Mouse (Mus musculus) embryonic stem cell, embryonic (primary cell): Measurements from ENCODE around the gene Manbal.

Experiments
- CTCF ChIA-PET, 4 experiments: fragments of 300-600 bp in 2 of 4; fragments of 350-600 bp in 2 of 4; sonication (Branson Sonifier 250); formaldehyde crosslinking; loops; one replicate each; lab custom pipeline; 2022; ENCODE audit warnings: inconsistent platforms in 2 of 4; lab: Charles Lee
- POLR2A ChIA-PET, 4 experiments: fragments of 300-600 bp in 2 of 4; fragments of 350-600 bp in 2 of 4; sonication (Branson Sonifier 250); formaldehyde crosslinking; loops; one replicate each; lab custom pipeline; 2022; ENCODE audit warnings: antibody characterized with exemption in 4 of 4, inconsistent platforms in 1 of 4; lab: Charles Lee

The Manbal gene

GRCm38 (mm10) chr2:157412497-157412896 lies 45.1 kb downstream of the Manbal start:
- CTCF ChIA-PET: interaction anchor here in 3 of 4 experiments (0.6 to 1.2 kb wide), 5 partner anchors 10 to 72 kb away, joined by 3 to 6 read pairs (median 4); no protein-coding TSS in a partner anchor
- POLR2A ChIA-PET: interaction anchor here (0.5 to 53.2 kb wide), 16 partner anchors 9 to 179 kb away, joined by 3 to 1391 read pairs (median 4); partner anchors contain the start of gene Src (in 1 of the 4)

GRCm38 (mm10) chr2:157417229-157417628 lies 49.8 kb downstream of the Manbal start:
- POLR2A ChIA-PET: interaction anchor here in 3 of 4 experiments (0.9 to 53.2 kb wide), 32 partner anchors 4 to 213 kb away, joined by 3 to 1391 read pairs (median 6); partner anchors contain the start of genes Ghrh (in 2 of the 3), Manbal (in 1 of the 3), Mroh8 (in 1 of the 3) and Rbl1 (in 1 of the 3)

GRCm38 (mm10) chr2:157418206-157418605 lies 50.8 kb downstream of the Manbal start, which contains the start of gene Src:
TSS of gene Src (plus strand) at chr2:157418444.
- ChIA-PET POLR2A (interaction anchor here in 3 of 4 experiments (1.0 to 53.2 kb wide), 36 partner anchors 3 to 151 kb away, joined by 3 to 1391 read pairs (median 7); partner anchors contain the start of genes Ghrh (in 1 of the 3) and Src (in 1 of the 3)), CTCF (interaction anchor here in 3 of 4 experiments (0.5 to 5.0 kb wide), 3 partner anchors 31 to 320 kb away, joined by 3 to 19 read pairs (median 3); no protein-coding TSS in a partner anchor)

More at GRCm38 (mm10) chr2:157417229-157417628, 49.8 kb downstream of the Manbal start:
- CTCF ChIA-PET: interaction anchor here in 3 of 4 experiments (0.9 to 5.0 kb wide), 5 partner anchors 29 to 60 kb away, joined by 3 to 19 read pairs (median 4); no protein-coding TSS in a partner anchor

- ChIA-PET POLR2A (interaction anchor here in 3 of 4 experiments (0.6 to 53.2 kb wide), 46 partner anchors 3 to 1247 kb away, joined by 3 to 1391 read pairs (median 6); partner anchors contain the start of genes 4930518I15Rik (in 1 of the 3), Ghrh (in 1 of the 3), Manbal (in 1 of the 3) and Src (in 1 of the 3)), CTCF (interaction anchor here in 2 of 4 experiments (0.6 to 5.0 kb wide), 2 partner anchors 39 to 319 kb away, joined by 3 to 19 read pairs; no protein-coding TSS in a partner anchor)
Measured at GRCm38 (mm10) chr2:157418609-157419071, 51.2 kb downstream of the Manbal start.

GRCm38 (mm10) chr2:157419506-157419905 lies 52.1 kb downstream of the Manbal start:
- ChIA-PET POLR2A (interaction anchor here (0.6 to 53.2 kb wide), 57 partner anchors 2 to 1248 kb away, joined by 3 to 1391 read pairs (median 6); partner anchors contain the start of genes Manbal (in 1 of the 4), Rbl1 (in 1 of the 4) and Src (in 1 of the 4)), CTCF (interaction anchor here (0.6 to 5.0 kb wide), 7 partner anchors 38 to 121 kb away, joined by 3 to 19 read pairs (median 3); no protein-coding TSS in a partner anchor)

GRCm38 (mm10) chr2:157420404-157420803 lies 53.0 kb downstream of the Manbal start:
- ChIA-PET CTCF (interaction anchor here (0.6 to 5.0 kb wide), 14 partner anchors 9 to 306 kb away, joined by 3 to 19 read pairs (median 3); no protein-coding TSS in a partner anchor), POLR2A (interaction anchor here (0.6 to 53.2 kb wide), 60 partner anchors 1 to 791 kb away, joined by 3 to 1391 read pairs (median 5); partner anchors contain the start of genes Ghrh (in 1 of the 4), Manbal (in 1 of the 4), Rbl1 (in 1 of the 4) and Src (in 1 of the 4))

- ChIA-PET POLR2A (interaction anchor here in 3 of 4 experiments (0.5 to 53.2 kb wide), 13 partner anchors 0 to 54 kb away, joined by 3 to 1391 read pairs (median 20); partner anchors contain the start of gene Src (in 1 of the 3)), CTCF (interaction anchor here in 1 of 4 experiments (0.5 kb wide), 1 partner anchor 10 kb away, joined by 4 read pairs; no protein-coding TSS in a partner anchor)
Measured at GRCm38 (mm10) chr2:157422062-157422655, 54.8 kb downstream of the Manbal start.

GRCm38 (mm10) chr2:157422854-157423705 lies 55.7 kb downstream of the Manbal start:
- ChIA-PET CTCF (no interaction called here), POLR2A (interaction anchor here in 3 of 4 experiments (0.5 to 36.4 kb wide), 23 partner anchors 10 to 287 kb away, joined by 3 to 1391 read pairs (median 5); partner anchors contain the start of genes Rbl1 (in 1 of the 3) and Src (in 1 of the 3))

GRCm38 (mm10) chr2:157423706-157424125 lies 56.3 kb downstream of the Manbal start:
- ChIA-PET CTCF (interaction anchor here in 1 of 4 experiments (1.0 to 1.1 kb wide), 2 partner anchors 14 to 35 kb away, joined by 4 read pairs; no protein-coding TSS in a partner anchor), POLR2A (interaction anchor here in 3 of 4 experiments (0.5 to 36.4 kb wide), 25 partner anchors 9 to 288 kb away, joined by 3 to 1391 read pairs (median 5); partner anchors contain the start of genes Rbl1 (in 1 of the 3) and Src (in 1 of the 3))

GRCm38 (mm10) chr2:157424126-157424903 lies 56.9 kb downstream of the Manbal start:
- CTCF ChIA-PET: interaction anchor here in 2 of 4 experiments (1.0 to 1.4 kb wide), 3 partner anchors 10 to 35 kb away, joined by 4 to 5 read pairs (median 4); no protein-coding TSS in a partner anchor
- POLR2A ChIA-PET: interaction anchor here in 3 of 4 experiments (0.6 to 36.4 kb wide), 24 partner anchors 8 to 143 kb away, joined by 3 to 1391 read pairs (median 5); partner anchors contain the start of gene Src (in 2 of the 3)

GRCm38 (mm10) chr2:157424904-157425642 lies 57.7 kb downstream of the Manbal start:
- CTCF ChIA-PET: interaction anchor here in 3 of 4 experiments (0.5 to 3.9 kb wide), 7 partner anchors 9 to 904 kb away, joined by 3 to 20 read pairs (median 5); no protein-coding TSS in a partner anchor

GRCm38 (mm10) chr2:157425643-157425988 lies 58.2 kb downstream of the Manbal start:
- CTCF ChIA-PET: interaction anchor here in 3 of 4 experiments (0.5 to 3.9 kb wide), 10 partner anchors 9 to 905 kb away, joined by 3 to 20 read pairs (median 4); no protein-coding TSS in a partner anchor
- POLR2A ChIA-PET: interaction anchor here (0.5 to 36.4 kb wide), 32 partner anchors 9 to 221 kb away, joined by 3 to 1391 read pairs (median 8); partner anchors contain the start of genes Src (in 2 of the 4) and Rbl1 (in 1 of the 4)

More at GRCm38 (mm10) chr2:157424904-157425642, 57.7 kb downstream of the Manbal start:
- POLR2A ChIA-PET: interaction anchor here in 3 of 4 experiments (0.6 to 36.4 kb wide), 33 partner anchors 8 to 944 kb away, joined by 3 to 1391 read pairs (median 9); partner anchors contain the start of genes Src (in 2 of the 3) and Rbl1 (in 1 of the 3)

- POLR2A ChIA-PET: interaction anchor here (0.5 to 36.4 kb wide), 41 partner anchors 8 to 928 kb away, joined by 3 to 1391 read pairs (median 5); partner anchors contain the start of genes Src (in 3 of the 4) and Rbl1 (in 1 of the 4)
- CTCF ChIA-PET: interaction anchor here (0.5 to 3.9 kb wide), 15 partner anchors 10 to 905 kb away, joined by 3 to 20 read pairs (median 4); no protein-coding TSS in a partner anchor
Measured at GRCm38 (mm10) chr2:157426171-157426570, 58.8 kb downstream of the Manbal start.

GRCm38 (mm10) chr2:157427164-157427563 lies 59.8 kb downstream of the Manbal start:
- POLR2A ChIA-PET: interaction anchor here (0.6 to 36.4 kb wide), 28 partner anchors 7 to 576 kb away, joined by 3 to 1391 read pairs (median 10); partner anchors contain the start of gene Src (in 3 of the 4)
- CTCF ChIA-PET: interaction anchor here (0.6 to 3.9 kb wide), 9 partner anchors 9 to 86 kb away, joined by 3 to 20 read pairs (median 4); no protein-coding TSS in a partner anchor
